Mouse (Mus musculus): ENCODE measurements at regions not wholly inside any gene's neighbourhood (a gene's known extent, or its start where the extent isn't known, plus 50 kb on each side); places are given as distances from the start of the nearest gene placed in this dataset.
A peak's percentile ranks its signal among the peaks of the same experiment; 100 is the strongest.

DNA sequence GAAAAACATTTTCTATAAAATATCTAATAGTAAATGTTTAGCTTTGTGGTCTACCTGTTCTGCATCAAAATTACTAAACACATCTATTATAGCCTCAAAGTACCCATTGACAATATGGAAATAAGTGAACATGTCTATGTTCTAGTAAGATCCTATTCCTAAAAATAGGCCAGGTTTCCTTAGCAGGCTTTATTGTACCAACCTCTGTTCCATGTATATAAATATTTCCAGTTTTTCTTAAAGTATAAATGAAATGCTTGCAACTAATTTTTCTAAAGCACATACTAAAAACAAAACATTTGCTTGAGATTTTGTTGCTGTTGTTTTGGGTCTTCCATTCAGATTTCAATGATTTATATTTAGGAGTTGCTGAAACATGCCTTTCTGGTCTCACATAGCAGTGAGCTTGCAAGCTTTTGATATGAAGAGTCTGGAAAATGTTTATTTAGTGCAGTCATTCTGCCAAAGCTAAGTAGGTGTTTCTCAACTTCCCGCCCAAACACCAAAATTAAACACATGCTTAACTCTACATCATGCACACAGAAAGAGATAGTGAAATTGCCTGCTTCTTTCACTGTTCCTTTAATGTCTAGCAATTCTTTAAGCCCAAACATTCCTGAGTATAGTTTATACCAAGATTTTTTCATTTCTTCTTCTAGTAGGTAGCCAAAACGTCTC lies 380.6 kb upstream of the Gli3 start:
- ATAC-seq (replicated peaks; ENCODE audit: insufficient number of reproducible peaks, insufficient read depth, low FRiP score, low read depth) = no peak
- Histone ChIP-seq H3K27ac (no peak overlapping the region), H3K4me2 (no peak overlapping the region), H3K9me3 (replicated peaks) (no peaks in the 10 kb centered on the region), H3K36me3 (no peaks in the 10 kb centered on the region), H3K27me3 (no peaks in the 10 kb centered on the region), H3K4me1 (replicated peaks) (no peaks in the 10 kb centered on the region), H3K4me3 (no peak overlapping the region), H3K9ac (no peak overlapping the region)
- WGBS = 63% methylated on average over 2 of the region's 2 CpGs

- no peaks in the 10 kb centered on the region for H3K9me3 ChIP-seq (replicated peaks)
- H3K4me1 ChIP-seq (replicated peaks) = no peaks in the 10 kb centered on the region
- H3K9ac ChIP-seq = no peak overlapping the region
- H3K27me3 ChIP-seq = no peaks in the 10 kb centered on the region
- no peak overlapping the region for H3K27ac ChIP-seq
- no peaks in the 10 kb centered on the region for H3K36me3 ChIP-seq
- no peak overlapping the region for H3K4me2 ChIP-seq
- no peak overlapping the region for H3K4me3 ChIP-seq
- ATAC-seq (replicated peaks; ENCODE audit: insufficient number of reproducible peaks, insufficient read depth, low FRiP score, low read depth) = no peak
- 49% methylated on average over 1 of the region's 1 CpGs for WGBS
Observed at GRCm38 (mm10) chr13:15094836-15095235, 368.2 kb upstream of the Gli3 start.

GRCm38 (mm10) chr13:15107753-15108305 lies 355.2 kb upstream of the Gli3 start:
- H3K9ac ChIP-seq = no peak overlapping the region

GRCm38 (mm10) chr13:15113383-15113782 lies 349.7 kb upstream of the Gli3 start:
- no peaks in the 10 kb centered on the region for H3K27me3 ChIP-seq
- no peak overlapping the region for H3K4me3 ChIP-seq
- ATAC-seq (replicated peaks; ENCODE audit: insufficient number of reproducible peaks, insufficient read depth, low FRiP score, low read depth) = no peak
- H3K27ac ChIP-seq = no peak overlapping the region
- H3K4me2 ChIP-seq = no peak overlapping the region
- no peak overlapping the region for H3K9ac ChIP-seq
- H3K36me3 ChIP-seq = no peaks in the 10 kb centered on the region
- no peaks in the 10 kb centered on the region for H3K4me1 ChIP-seq (replicated peaks)
- H3K9me3 ChIP-seq (replicated peaks) = no peaks in the 10 kb centered on the region
- 64% methylated on average over 7 of the region's 7 CpGs for WGBS

More at GRCm38 (mm10) chr13:15107753-15108305, 355.2 kb upstream of the Gli3 start:
- Histone ChIP-seq H3K4me2 (no peak overlapping the region), H3K4me1 (replicated peaks) (no peaks in the 10 kb centered on the region; the same call in 1 of the 2 replicates), H3K9me3 (replicated peaks) (no peaks in the 10 kb centered on the region), H3K27me3 (no peaks in the 10 kb centered on the region), H3K27ac (peak overlapping the region; percentile 13), H3K4me3 (no peak overlapping the region), H3K36me3 (no peaks in the 10 kb centered on the region)
- 33% methylated on average over 6 of the region's 6 CpGs for WGBS
- no peak for ATAC-seq (replicated peaks; ENCODE audit: insufficient number of reproducible peaks, insufficient read depth, low FRiP score, low read depth)

DNA sequence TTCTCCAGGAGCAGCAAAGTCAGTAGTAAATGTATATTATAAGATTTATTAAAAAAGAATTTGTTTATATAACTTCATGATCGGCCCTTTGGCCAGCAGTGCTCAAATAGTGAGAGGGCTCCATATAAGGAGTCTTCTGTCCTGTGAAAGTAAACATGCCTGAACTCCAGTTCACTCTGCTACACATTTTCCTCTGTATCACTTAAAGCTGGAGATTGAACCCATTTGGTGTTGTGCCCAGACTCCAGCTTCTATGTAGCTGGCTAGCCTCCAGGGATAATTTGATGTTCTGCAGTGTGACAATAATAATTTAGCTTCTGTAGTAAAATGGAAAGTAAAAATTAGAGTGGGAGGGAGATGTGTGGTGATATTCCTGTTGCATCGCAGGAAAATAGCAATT lies 332.8 kb upstream of the Gli3 start:
- Histone ChIP-seq H3K27me3 (no peaks in the 10 kb centered on the region), H3K4me1 (replicated peaks) (no peaks in the 10 kb centered on the region), H3K4me2 (no peak overlapping the region), H3K9ac (no peak overlapping the region), H3K4me3 (no peak overlapping the region), H3K27ac (no peak overlapping the region), H3K36me3 (no peaks in the 10 kb centered on the region), H3K9me3 (replicated peaks) (no peaks in the 10 kb centered on the region)
- 56% methylated on average over 2 of the region's 2 CpGs for WGBS
- ATAC-seq (replicated peaks; ENCODE audit: insufficient number of reproducible peaks, insufficient read depth, low FRiP score, low read depth) = no peak

DNA sequence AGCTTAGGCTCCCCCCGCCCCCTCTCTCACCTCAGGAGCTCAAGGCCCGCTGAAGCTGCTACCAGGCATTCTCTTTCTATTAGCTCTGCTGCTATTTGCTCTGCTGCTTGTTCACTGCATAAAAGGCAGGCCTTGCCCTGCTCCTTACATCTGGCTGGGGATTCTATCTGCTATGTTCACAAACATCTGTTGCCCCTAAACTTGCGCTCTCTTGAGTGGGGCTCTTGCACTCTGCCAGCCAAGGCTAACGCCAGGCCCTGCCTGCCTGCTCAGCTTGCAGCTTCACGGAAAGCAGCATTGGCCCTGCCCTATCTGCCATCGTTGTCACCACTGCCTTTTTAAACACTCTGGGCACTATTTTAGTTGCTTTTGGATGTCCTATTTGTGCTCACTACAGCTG lies 316.9 kb upstream of the Gli3 start:
- Histone ChIP-seq H3K4me2 (no peak overlapping the region), H3K9me3 (replicated peaks) (no peaks in the 10 kb centered on the region), H3K4me1 (replicated peaks) (no peaks in the 10 kb centered on the region), H3K36me3 (no peaks in the 10 kb centered on the region), H3K4me3 (no peak overlapping the region), H3K27ac (no peak overlapping the region), H3K27me3 (no peaks in the 10 kb centered on the region), H3K9ac (no peak overlapping the region)
- no peak for ATAC-seq (replicated peaks; ENCODE audit: insufficient number of reproducible peaks, insufficient read depth, low FRiP score, low read depth)
- WGBS = 45% methylated on average over 6 of the region's 6 CpGs

DNA sequence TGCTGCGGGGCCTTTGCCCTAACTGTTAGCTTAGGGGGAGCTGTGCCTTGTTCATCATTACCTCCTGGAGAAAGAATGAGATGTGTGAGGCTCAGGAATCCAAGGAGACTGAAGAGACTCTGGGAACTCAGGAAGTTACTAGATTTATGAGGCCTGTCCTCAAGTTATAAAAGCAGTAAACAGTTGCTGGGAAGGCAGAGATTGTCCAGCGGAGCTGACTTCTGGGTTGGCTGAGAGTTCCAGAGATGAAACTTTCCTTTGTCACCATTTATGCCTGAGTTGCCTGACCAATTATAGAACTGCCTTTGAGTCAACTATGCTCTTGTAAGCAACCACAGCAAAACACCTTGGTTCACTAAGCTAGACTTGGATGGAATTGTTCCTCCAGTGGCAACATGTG lies 282.1 kb upstream of the Gli3 start:
- no peaks in the 10 kb centered on the region for H3K36me3 ChIP-seq
- H3K27me3 ChIP-seq = no peaks in the 10 kb centered on the region
- no peak overlapping the region for H3K4me3 ChIP-seq
- H3K9ac ChIP-seq = no peak overlapping the region
- 54% methylated on average over 2 of the region's 2 CpGs for WGBS
- H3K4me1 ChIP-seq (replicated peaks) = no peaks in the 10 kb centered on the region
- no peak for ATAC-seq (replicated peaks; ENCODE audit: insufficient number of reproducible peaks, insufficient read depth, low FRiP score, low read depth)
- H3K27ac ChIP-seq = no peak overlapping the region
- H3K4me2 ChIP-seq = no peak overlapping the region
- H3K9me3 ChIP-seq (replicated peaks) = no peaks in the 10 kb centered on the region

GRCm38 (mm10) chr13:15211635-15212352 lies 251.2 kb upstream of the Gli3 start:
- H3K4me2 ChIP-seq = no peak overlapping the region
- H3K4me1 ChIP-seq (replicated peaks) = no peaks in the 10 kb centered on the region
- H3K36me3 ChIP-seq = no peaks in the 10 kb centered on the region
- no peak overlapping the region for H3K9ac ChIP-seq
- WGBS = 71% methylated on average over 7 of the region's 7 CpGs
- no peak for ATAC-seq (replicated peaks; ENCODE audit: insufficient number of reproducible peaks, insufficient read depth, low FRiP score, low read depth)
- no peaks in the 10 kb centered on the region for H3K9me3 ChIP-seq (replicated peaks)
- H3K27ac ChIP-seq = no peak overlapping the region
- no peak overlapping the region for H3K4me3 ChIP-seq
- no peaks in the 10 kb centered on the region for H3K27me3 ChIP-seq

DNA sequence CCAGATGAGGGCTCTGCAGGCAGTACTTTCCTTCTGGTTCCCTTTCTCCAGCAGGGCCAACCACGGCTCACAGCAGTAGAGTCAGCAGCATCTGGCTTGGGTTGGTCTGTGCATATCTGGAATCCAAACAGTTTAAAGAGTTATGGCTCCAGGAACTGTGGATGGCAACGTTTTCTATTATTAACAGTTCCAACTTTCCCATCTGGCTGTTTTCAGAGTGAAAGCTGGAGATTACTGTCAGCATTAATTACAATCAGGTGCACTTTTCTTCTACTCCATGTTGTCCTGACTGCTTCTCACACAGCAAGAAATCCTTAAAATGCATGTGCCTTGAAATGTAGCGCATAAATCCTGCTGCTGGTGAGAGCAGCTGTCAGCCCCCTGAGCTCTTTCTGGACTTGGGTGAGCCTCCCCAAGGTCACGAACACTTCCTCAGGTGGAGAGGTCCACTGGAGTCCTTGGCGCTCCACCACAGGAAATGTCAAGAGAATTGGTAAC lies 250.6 kb upstream of the Gli3 start:
- no peaks in the 10 kb centered on the region for H3K4me1 ChIP-seq (replicated peaks)
- H3K9ac ChIP-seq = no peak overlapping the region
- H3K4me3 ChIP-seq = no peak overlapping the region
- no peaks in the 10 kb centered on the region for H3K36me3 ChIP-seq
- H3K27ac ChIP-seq = no peak overlapping the region
- H3K4me2 ChIP-seq = no peak overlapping the region
- 43% methylated on average over 5 of the region's 5 CpGs for WGBS
- ATAC-seq (replicated peaks; ENCODE audit: insufficient number of reproducible peaks, insufficient read depth, low FRiP score, low read depth) = no peak
- no peaks in the 10 kb centered on the region for H3K27me3 ChIP-seq
- no peaks in the 10 kb centered on the region for H3K9me3 ChIP-seq (replicated peaks)

- Histone ChIP-seq H3K27ac (no peak overlapping the region), H3K36me3 (no peaks in the 10 kb centered on the region), H3K9ac (no peak overlapping the region), H3K4me1 (replicated peaks) (no peaks in the 10 kb centered on the region), H3K9me3 (replicated peaks) (no peaks in the 10 kb centered on the region), H3K27me3 (no peaks in the 10 kb centered on the region), H3K4me3 (no peak overlapping the region), H3K4me2 (no peak overlapping the region)
- 57% methylated on average over 3 of the region's 3 CpGs for WGBS
- ATAC-seq (replicated peaks; ENCODE audit: insufficient number of reproducible peaks, insufficient read depth, low FRiP score, low read depth) = no peak
Observed at GRCm38 (mm10) chr13:15221322-15221721, 241.7 kb upstream of the Gli3 start.

DNA sequence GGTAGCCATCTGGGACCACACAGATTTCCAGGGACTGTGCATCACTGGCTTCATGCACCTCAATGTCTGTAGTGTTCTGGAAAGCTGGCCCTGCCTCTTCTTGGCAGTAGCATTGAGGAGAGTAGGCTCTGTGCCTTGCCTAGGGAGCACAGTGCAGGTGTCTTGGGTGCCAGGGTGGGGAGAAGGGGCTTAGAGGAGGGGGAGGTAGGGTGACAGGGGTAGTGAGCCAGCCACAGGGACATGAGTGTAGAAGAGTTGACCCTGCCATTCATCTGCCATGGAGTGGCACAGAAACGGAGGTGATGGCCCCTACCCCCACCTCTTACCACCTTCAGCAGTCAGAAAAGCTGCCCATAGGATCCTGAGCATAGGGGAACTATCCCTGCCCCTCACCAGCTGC lies 235.4 kb upstream of the Gli3 start:
- 53% methylated on average over 1 of the region's 1 CpGs for WGBS
- H3K36me3 ChIP-seq = no peaks in the 10 kb centered on the region
- no peak overlapping the region for H3K4me2 ChIP-seq
- no peaks in the 10 kb centered on the region for H3K4me1 ChIP-seq (replicated peaks)
- no peaks in the 10 kb centered on the region for H3K9me3 ChIP-seq (replicated peaks)
- H3K27ac ChIP-seq = no peak overlapping the region
- ATAC-seq (replicated peaks; ENCODE audit: insufficient number of reproducible peaks, insufficient read depth, low FRiP score, low read depth) = no peak
- no peaks in the 10 kb centered on the region for H3K27me3 ChIP-seq
- H3K9ac ChIP-seq = no peak overlapping the region
- H3K4me3 ChIP-seq = no peak overlapping the region

All from heart, embryonic 15.5 days (tissue).